Mouse (Mus musculus): Measurements from ENCODE around the gene Samd4b. TPM values are rescaled to one million over a fixed set of nuclear protein-coding genes. Genes with fewer than 3 reads are reported as not detected.

The Samd4b gene
- total and polyA plus RNA-seq, 3 experiments: 6.4 to 45.9 TPM; not detected in 1

GRCm38 (mm10) chr7:28378066-28378690, 219.8 kb downstream of the Samd4b start:
- Histone ChIP-seq H3K36me3 (ENCODE audit: control insufficient read depth in 1 of 2, insufficient read depth in 2 of 2, low read length in 2 of 2) (peaks cover 0 to 16% of the 10 kb centered on the region in 2 experiments; a peak in 2 of 4 replicates), H3K79me2 (ENCODE audit: control insufficient read depth, insufficient read depth, low read length, poor library complexity) (peaks cover 3% of the 10 kb centered on the region), H3K27me3 (ENCODE audit: control insufficient read depth in 1 of 2, insufficient read depth in 2 of 2, low read length in 2 of 2) (no peaks in the 10 kb centered on the region), H3K4me1 (ENCODE audit: control insufficient read depth in 1 of 2, insufficient read depth in 2 of 2, low read length in 2 of 2) (peaks cover 6 to 30% of the 10 kb centered on the region in 2 experiments), H3K9me3 (replicated peaks; ENCODE audit: insufficient read depth, low read length) (no peaks in the 10 kb centered on the region), H3K4me3 (ENCODE audit: control insufficient read depth in 1 of 2, insufficient read depth in 1 of 2, low read depth in 2 of 2, low read length in 2 of 2) (peak overlapping the region; percentile 56 to 69), H3K27ac (ENCODE audit: control insufficient read depth, low read depth, low read length) (no peak overlapping the region), H3K9ac (ENCODE audit: control insufficient read depth, low read depth, low read length, poor library complexity, severe bottlenecking) (peak overlapping the region; percentile 77; the same call in 1 of the 2 replicates)
- TF ChIP-seq ZC3H11A (IDR thresholded peaks at IDR 0.05; ENCODE audit: low read depth, low read length): no peak
- no peak for DNase-seq (ENCODE audit: low read depth, low spot score)

- no peak overlapping the region for H3K9ac ChIP-seq (ENCODE audit: control insufficient read depth, low read depth, low read length, poor library complexity, severe bottlenecking)
- no peaks in the 10 kb centered on the region for H3K27me3 ChIP-seq (ENCODE audit: control insufficient read depth in 1 of 2, insufficient read depth in 2 of 2, low read length in 2 of 2)
- peaks cover 4 to 23% of the 10 kb centered on the region in 2 experiments for H3K4me1 ChIP-seq (ENCODE audit: control insufficient read depth in 1 of 2, insufficient read depth in 2 of 2, low read length in 2 of 2)
- H3K4me3 ChIP-seq (ENCODE audit: control insufficient read depth in 1 of 2, insufficient read depth in 1 of 2, low read depth in 2 of 2, low read length in 2 of 2): no peak overlapping the region
- H3K27ac ChIP-seq (ENCODE audit: control insufficient read depth, low read depth, low read length): no peak overlapping the region
- TF ChIP-seq KAT2A (conservative IDR thresholded peaks at IDR 0.05; ENCODE audit: low read depth, low read length) (no peak), CHD1 (IDR thresholded peaks at IDR 0.05; ENCODE audit: low read depth, low read length) (no peak), GATA1 (IDR thresholded peaks at IDR 0.05; ENCODE audit: low read depth, low read length) (no peak), MXI1 (IDR thresholded peaks at IDR 0.05; ENCODE audit: low read depth, low read length) (no peak), MYC (IDR thresholded peaks at IDR 0.05; ENCODE audit: low read depth, low read length) (no peak), MAFK (IDR thresholded peaks at IDR 0.05; ENCODE audit: borderline replicate concordance, low read depth, low read length) (no peak), ELF1 (IDR thresholded peaks at IDR 0.05; ENCODE audit: low read depth, low read length) (no peak), USF1 (IDR thresholded peaks at IDR 0.05; ENCODE audit: low read depth, low read length) (no peak), ZMIZ1 (IDR thresholded peaks at IDR 0.05; ENCODE audit: low read depth, low read length) (no peak), TBP (IDR thresholded peaks at IDR 0.05; ENCODE audit: low read depth, low read length) (no peak), GABPA (IDR thresholded peaks at IDR 0.05; ENCODE audit: low read depth, low read length) (no peak), MAZ (IDR thresholded peaks at IDR 0.05; ENCODE audit: low read depth, low read length) (no peak)
- DNase-seq (ENCODE audit: low read depth, low spot score): no peak
- peaks cover 0 to 11% of the 10 kb centered on the region in 2 experiments; a peak in 2 of 4 replicates for H3K36me3 ChIP-seq (ENCODE audit: control insufficient read depth in 1 of 2, insufficient read depth in 2 of 2, low read length in 2 of 2)
- H3K79me2 ChIP-seq (ENCODE audit: control insufficient read depth, insufficient read depth, low read length, poor library complexity): peaks cover 3% of the 10 kb centered on the region
- H3K9me3 ChIP-seq (replicated peaks; ENCODE audit: insufficient read depth, low read length): no peaks in the 10 kb centered on the region
Observed at GRCm38 (mm10) chr7:28377190-28378065, 220.5 kb downstream of the Samd4b start.

Measured in MEL (cell line).